Mouse (Mus musculus) common myeloid progenitor, adult 5-6 weeks (primary cell): ENCODE data around the gene B3gnt2. TPM values are rescaled to one million over a fixed set of nuclear protein-coding genes. Genes with fewer than 3 reads are reported as not detected.
A peak's percentile ranks its signal among the peaks of the same experiment; 100 is the strongest.

Experiments used
- ATAC-seq: replicated peaks from 2 replicates; pipeline ENCODE4 v1.8.0; 2016; ENCODE audit warnings: low read depth, mild to moderate bottlenecking, moderate TSS enrichment, inconsistent platforms; ENCODE audit not compliant: poor library complexity, severe bottlenecking
- total RNA-seq: library from RNA; stranded (forward); fragments of 200-1000, 187-1606 nt; gene quantifications from 2 replicates; pipeline ENCODE4 v1.2.3, GENCODE M21; 2017

B3gnt2 gene
- total RNA-seq, 1 experiment from 2014 or later: 3.8 TPM

- ATAC-seq: no peak; the same call in 1 of the 2 replicates
Observed at GRCm38 (mm10) chr11:22872307-22872680, 11.5 kb upstream of the B3gnt2 start.

GRCm38 (mm10) chr11:22871628-22872306 is 11.0 kb upstream of the B3gnt2 start:
- peak; percentile 75 for ATAC-seq

DNA sequence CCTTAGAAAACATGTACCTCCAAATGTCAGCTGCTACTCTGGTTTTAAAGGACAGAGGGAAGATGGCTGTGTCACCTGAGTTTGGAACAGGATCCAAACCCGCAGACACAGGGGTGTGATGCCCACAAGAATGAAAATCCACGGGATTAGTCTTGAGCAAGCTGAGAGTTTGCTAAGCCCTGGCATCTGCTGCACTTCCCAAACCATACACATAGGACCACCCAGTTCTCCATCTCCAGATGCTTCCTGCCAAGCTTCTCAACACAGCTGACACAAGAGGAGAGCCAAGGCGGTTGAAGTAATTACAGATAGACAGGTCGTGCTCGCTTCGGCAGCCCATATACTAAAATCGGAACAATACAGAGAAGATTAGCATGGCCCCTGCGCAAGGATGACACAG is 7.8 kb upstream of the B3gnt2 start:
- no peak for ATAC-seq

GRCm38 (mm10) chr11:22867691-22868090 is 6.9 kb upstream of the B3gnt2 start:
- ATAC-seq: no peak

DNA sequence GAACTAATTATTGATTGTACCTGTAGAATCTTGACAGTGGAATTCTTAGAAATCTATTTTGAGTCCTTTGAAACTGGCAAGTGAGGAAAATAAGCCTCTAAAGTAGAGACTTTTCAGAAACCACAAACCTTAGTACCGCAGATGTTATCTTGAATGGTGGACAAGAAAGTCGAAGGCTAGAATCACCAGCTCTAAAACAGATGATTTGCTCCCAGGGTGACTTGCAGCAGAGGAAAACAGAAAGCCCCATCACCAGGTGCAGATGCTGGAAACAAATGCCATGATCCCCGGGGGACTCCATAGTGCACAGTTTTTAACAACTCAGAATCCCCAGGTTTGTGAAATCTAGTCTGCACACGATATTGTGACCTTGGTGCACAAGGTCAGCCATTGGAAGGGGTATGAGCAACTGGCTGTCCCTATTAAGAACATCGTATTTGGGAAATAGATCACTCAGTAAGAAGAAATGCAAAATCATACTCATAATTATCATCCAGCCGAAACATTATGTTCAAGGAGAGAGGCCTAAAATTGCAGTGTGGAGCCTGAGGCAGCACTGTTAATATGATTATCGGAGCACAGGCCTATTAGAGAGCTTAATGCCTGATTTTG is 5.0 kb upstream of the B3gnt2 start:
- 0 out of 2 replicates have a peak, but pooled peaks have one; percentile 24 for ATAC-seq

DNA sequence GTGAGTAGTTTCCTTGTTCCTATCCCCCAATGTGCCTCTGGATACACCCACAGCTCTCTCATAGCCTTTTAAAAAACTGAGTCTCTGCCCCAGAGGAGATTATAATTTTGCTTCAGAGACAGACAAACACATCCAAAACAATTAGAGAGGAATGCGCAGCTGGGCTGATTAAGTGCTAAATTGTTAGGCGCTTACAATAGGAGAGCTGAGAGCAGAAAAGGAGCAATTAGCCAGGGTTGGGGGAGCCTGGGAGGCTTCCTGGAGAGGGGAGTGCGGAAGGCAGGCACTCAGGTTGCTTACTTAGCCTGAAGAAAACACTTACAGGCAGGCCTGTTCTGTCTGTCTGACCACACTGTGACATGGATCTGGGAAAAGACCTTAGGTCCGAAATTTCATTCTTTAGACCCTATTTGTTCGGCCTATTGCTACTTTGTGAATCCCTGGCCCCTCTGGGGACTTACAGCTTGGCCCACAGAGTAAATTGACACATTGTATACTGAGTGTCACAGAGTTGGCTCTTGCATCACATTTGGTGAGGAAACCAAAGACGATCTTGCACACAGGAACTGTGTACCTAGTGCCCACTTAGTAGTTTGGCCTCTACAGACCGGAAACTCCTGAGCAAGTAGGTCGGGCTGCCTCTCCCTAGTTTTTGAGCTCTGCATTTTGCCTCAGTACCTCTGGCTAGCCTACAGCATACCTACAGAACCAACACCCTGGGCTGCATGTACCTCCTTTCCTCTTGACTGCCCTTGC is 3.7 kb upstream of the B3gnt2 start:
- 0 out of 2 replicates have a peak, but pooled peaks have one; percentile 17 for ATAC-seq

DNA sequence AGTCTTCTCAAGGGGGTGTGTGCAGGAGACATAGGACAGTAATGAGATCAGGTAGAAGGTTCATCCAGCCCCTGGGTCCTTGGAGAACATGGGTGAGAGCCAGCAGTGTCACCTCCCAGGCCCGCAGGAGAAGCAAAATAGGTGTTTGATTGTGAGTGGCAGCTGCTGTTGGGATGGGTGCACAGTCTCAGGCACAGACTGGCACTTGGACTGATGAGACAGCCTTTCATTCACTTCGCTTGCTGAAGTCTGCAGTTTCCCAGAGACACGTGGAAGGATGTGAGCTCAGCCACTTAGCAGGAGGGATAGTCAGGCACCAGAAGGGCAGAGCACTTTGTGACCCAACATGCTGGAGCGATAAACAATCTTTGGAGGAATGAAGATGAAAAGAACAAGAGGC is 2.8 kb upstream of the B3gnt2 start:
- ATAC-seq: no peak

- no peak for ATAC-seq
Observed at GRCm38 (mm10) chr11:22861315-22861714, 554 bp upstream of the B3gnt2 start.

- peak; percentile 63 for ATAC-seq
Observed at GRCm38 (mm10) chr11:22859633-22860334, 977 bp downstream of the B3gnt2 start.

- ATAC-seq: no peak
Observed at GRCm38 (mm10) chr11:22859301-22859632, 1.5 kb downstream of the B3gnt2 start.

DNA sequence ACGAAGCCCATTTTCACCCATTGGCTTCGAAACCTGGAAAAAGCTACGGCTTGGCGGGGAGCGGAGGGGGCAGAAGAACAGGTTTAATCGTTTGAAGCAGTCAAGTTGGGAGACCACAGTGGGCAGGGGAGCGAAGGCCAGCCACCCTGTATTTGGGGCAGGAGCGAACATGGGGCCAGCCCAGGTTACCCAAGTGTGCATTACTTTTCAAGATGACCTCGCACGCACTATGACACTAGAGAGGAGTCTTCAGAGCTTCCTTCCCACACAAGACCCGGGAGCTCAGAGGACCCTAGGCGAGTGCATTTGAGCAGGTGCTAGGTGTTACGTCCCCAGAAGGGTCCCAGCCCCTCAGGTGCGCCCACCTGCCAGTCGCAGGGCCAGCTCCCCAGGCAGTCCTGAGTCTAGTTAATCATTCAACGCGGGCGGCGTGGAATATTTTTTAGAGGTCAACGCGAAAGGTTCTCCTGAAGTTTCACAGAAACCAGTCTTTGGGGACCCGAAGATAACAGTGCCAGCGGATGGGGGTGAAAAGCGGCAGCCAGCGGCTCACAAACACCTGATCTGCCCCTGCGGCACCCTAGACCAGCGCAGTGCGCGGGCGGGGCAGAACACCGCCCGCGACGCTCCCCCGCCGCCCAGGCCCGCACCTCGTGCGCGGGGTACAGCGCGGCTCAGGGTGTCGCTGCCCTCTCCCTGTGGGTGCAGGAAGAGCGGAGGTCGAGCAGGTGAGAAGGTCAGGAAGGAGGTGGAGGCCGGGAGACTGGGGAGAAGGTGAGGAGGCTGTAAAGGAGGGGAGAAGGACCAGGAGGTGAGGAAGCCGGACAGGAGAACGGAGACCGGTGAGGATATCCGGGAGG is 2.1 kb downstream of the B3gnt2 start:
- no peak for ATAC-seq

DNA sequence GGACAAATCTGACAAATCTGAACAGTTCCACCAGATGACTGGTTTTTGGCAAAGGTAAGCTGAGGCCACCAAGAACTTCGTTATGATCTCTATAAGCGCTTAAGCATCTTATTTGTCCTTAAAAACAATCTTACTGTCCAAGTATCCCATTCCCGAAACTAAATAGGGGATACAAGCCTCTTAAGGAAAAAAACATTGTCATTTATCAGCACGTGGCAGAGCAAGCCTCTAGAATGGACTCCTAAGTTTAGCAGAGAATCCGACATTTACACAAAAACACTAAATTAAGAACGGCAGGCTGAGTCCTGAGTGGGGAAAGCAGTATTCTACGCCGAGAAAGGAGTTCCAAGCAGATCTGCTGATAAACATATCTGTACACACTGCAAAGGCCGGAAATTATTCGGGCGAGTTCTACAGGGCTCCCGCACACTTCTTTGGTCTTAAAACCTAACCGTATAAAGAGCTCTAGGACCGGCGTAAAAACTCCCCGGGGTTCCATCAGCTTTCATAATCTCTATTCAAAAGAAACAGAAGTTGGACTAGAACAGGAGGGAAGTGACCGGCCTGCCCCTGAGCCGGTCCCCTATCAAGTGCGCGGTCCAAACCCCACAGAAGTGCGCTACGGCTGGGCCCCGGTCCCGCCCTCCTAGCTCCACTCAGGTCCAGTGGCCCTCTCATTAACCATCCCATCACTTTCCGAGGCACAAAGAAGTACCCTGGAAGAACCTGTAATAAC is 2.9 kb downstream of the B3gnt2 start:
- 0 out of 2 replicates have a peak, but pooled peaks have one; percentile 5 for ATAC-seq

DNA sequence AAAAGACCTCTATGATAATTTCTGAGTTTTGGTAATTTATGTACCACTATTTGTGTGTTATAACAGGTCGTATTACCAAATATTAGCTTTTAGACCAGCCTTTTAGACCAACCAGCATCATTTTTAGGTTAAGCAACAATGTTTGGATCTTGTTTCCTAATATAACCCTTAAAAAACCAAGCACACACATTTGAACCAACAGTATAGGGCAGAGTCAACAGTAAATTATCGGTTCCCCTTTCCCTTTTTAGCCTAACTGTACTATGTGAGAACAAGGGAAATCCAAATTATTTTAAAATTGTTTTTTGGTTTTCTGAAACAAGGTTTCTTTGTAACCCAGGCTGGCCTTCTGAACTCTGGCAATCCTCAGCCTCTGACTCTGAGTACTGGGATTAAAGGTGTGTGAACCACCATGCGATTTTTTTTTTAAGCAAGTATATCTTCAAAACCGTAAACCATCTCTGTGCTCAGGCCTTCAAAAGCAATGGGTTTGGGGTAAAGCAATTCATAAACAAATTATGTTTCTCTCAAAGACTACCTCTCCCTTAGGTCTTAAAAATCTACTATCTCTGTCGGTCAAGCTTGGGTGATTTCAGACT is 3.6 kb downstream of the B3gnt2 start:
- ATAC-seq: no peak

DNA sequence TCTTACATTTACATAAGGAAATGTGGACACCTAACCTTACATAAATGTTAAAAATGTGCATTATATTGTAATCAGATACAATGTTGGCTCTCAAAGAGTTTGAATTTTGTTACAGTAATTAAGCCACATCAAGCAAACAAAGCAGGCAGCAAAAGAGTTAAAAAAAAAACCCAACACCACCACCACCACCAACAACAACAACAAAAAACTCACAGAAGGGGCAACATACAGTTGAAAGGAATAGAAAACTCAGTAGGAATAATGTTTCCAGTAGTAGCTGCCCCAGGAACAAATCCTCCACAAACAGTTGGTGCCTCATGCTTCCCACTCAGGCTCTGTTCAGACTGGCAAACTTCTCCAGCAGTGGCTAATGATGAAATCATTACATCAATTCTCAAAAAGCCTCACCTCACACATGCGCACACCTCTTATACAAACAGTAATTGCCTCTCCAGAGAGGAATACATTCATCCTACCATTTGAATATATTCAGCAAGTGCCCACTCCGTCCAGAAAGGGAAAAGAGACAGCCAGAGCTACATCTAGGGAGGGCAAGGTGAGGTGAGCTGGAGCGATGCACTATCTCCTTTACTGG is 4.3 kb downstream of the B3gnt2 start:
- no peak for ATAC-seq

DNA sequence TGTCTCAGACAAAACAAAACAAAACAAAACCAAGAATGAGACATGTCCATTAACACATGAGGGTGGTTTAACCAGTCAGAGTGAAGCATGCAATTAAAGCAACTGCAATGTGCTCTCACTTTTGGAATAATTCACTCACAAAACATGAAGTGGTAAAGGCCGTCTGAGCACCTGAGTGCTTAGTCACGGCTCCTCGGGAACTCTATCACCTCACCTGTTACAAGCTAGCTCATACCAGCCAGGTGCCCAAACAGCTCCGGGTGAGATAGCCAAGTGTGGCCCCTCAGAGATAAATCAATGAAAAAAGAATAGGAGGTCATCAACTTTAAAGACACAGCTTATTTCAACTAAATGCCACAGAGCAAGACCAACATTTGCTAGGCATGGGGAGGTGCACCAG is 6.2 kb downstream of the B3gnt2 start:
- ATAC-seq: no peak

- ATAC-seq: peak; percentile 65
Observed at GRCm38 (mm10) chr11:22853477-22854157, 7.1 kb downstream of the B3gnt2 start.

DNA sequence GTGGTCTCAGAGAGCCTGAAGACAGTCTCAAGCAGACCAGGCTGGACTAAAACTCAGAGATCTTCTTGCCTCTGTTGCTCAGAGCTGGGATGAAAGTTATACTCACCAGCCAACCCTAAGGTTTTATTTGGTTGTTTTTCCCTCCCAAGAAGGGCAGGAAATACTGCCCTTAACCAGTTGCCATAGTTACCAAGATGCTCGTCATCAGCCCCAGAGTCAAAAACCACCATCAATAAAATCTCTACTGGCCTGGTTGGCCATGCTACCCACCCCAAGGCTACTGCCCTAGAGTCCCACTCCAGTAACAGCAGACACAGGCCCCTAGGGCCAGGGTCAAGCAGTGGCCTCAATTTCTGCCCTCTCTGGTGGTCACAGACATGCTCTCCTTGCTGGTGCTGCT is 8.3 kb downstream of the B3gnt2 start:
- no peak for ATAC-seq

GRCm38 (mm10) chr11:22851416-22851815 is 9.3 kb downstream of the B3gnt2 start:
- ATAC-seq: peak; percentile 24
